ENCODE assay signal across 9 mouse cellular contexts in the genomic region with DNA sequence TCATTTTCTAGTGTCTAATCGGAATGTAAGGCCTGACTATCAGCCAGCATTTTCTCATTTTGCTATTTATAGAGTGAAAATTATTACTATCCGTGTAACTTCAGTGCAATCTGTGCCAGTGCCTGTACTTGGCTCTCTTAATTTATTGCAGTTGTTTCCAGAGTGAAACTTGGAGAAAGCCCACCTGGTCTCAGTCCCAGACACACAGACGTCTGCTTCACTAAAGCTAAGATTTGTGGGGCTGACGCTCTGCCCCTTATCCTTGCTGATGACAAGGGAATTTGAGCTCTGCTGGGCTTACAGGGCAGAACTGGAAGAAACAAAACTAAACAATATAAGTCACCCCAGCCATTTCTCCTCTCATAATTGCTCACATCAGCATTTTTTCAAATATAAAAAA. TPM values are rescaled to one million over a fixed set of nuclear protein-coding genes. Genes with fewer than 3 reads are reported as not detected.
DNase-seq lines count a peak whose midpoint lies in the region; ATAC-seq and TF ChIP-seq lines count a peak whose summit lies in the region.
"Had no signal": no experiment of that assay in that cellular context is flagged by ENCODE, and none has a peak within 500 bp of the region (broad histone marks: within the 10 kb centered on the region; RNA-seq: fewer than 3 reads in every experiment).

No protein-coding gene starts in this region.

- no peak overlapping the region for H3K4me3 ChIP-seq in kidney, embryonic 14.5 days (ENCODE audit: low read length)
- no peak overlapping the region for H3K4me3 ChIP-seq in embryonic fibroblast, embryonic 13.5 days (ENCODE audit: insufficient read depth, low read length)

- H3K36me3 ChIP-seq in kidney, embryonic 14.5 days (ENCODE audit: control insufficient read depth, insufficient read depth, low read length), result no peaks in the 10 kb centered on the region

- intact Hi-C loops in heart, postnatal 14 days (cut with DNase I), result no loop called here

- ATAC-seq in kidney, embryonic 14.5 days (ENCODE audit: low FRiP score, low TSS enrichment), result peak; percentile 85
- no peak for ATAC-seq in inflammation-experienced regulatory T-cells, adult 6 months

- WGBS in kidney, embryonic 14.5 days, result 20% methylated on average over 4 of the region's 4 CpGs

- TF ChIP-seq POLR2A in embryonic fibroblast, embryonic 13.5 days (IDR thresholded peaks at IDR 0.05; ENCODE audit: low read depth, low read length), result no peak

- no peak overlapping the region for H3K9ac ChIP-seq in kidney, embryonic 14.5 days (ENCODE audit: low read depth, low read length)

- H3K4me2 ChIP-seq in kidney, embryonic 14.5 days (replicated peaks; ENCODE audit: low read depth, low read length), result no peak overlapping the region

- no peak overlapping the region for H3K27ac ChIP-seq in kidney, embryonic 14.5 days (ENCODE audit: low read depth, low read length)
- peak overlapping the region; percentile 4; the same call in 1 of the 2 replicates for H3K27ac ChIP-seq in embryonic fibroblast, embryonic 13.5 days (ENCODE audit: insufficient read depth, low read length)

- TF ChIP-seq CTCF in embryonic fibroblast, embryonic 13.5 days (IDR thresholded peaks at IDR 0.05; ENCODE audit: borderline replicate concordance, insufficient read depth, low read length), result no peak

- H3K4me1 ChIP-seq in kidney, embryonic 14.5 days (ENCODE audit: control insufficient read depth, insufficient read depth, low read length), result peaks cover 2% of the 10 kb centered on the region; the same call in 1 of the 2 replicates
- H3K4me1 ChIP-seq in embryonic fibroblast, embryonic 13.5 days (ENCODE audit: control insufficient read depth, insufficient read depth, low read length), result no peaks in the 10 kb centered on the region

- no peaks in the 10 kb centered on the region for H3K9me3 ChIP-seq in kidney, embryonic 14.5 days (ENCODE audit: control insufficient read depth, low read length)

- no peak for DNase-seq in kidney, adult 11 months
- DNase-seq in heart, postnatal 14 days, result peak; percentile 27 to 41
- DNase-seq in lung, postnatal 10 days, result peak; percentile 46
- no peak for DNase-seq in neural tube, embryonic 10.5 days (ENCODE audit: extremely low spot score, low spot score)
- DNase-seq in layer of hippocampus, adult 11-12 months (ENCODE audit: low spot score), result no peak
- DNase-seq: cerebellum, adult 18-20 months had no signal

- H3K27me3 ChIP-seq in kidney, embryonic 14.5 days (ENCODE audit: control insufficient read depth, insufficient read depth, low read length), result no peaks in the 10 kb centered on the region

RNA-seq across cellular contexts. Expression of gene Rnd3, which starts 47.7 kb away (rescaled TPM):
- polyA plus RNA-seq in kidney, embryonic 14.5 days (2014; fragmentation: Nextera tagmentation; extraction: Ambion mirVana), result 23.8 and 41.5 TPM in 2 replicates
- polyA plus RNA-seq in embryonic fibroblast, embryonic 13.5 days (2011; ENCODE audit: insufficient read length, low read depth, missing spikeins), result 233 and 320 TPM in 2 replicates
- 10 to 100 TPM; 21.0 to 23.3 TPM for total RNA-seq in heart, postnatal 14 days (2021)
- polyA plus RNA-seq in inflammation-experienced regulatory T-cells, adult 6 months (2017; shearing (Covaris generic)), result 1 to 10 TPM in 1 of 3 experiments, under 1 TPM in 1, not detected in 1; 0.15 to 1.4 TPM

Comparison
In these comparisons a context has a peak if more than half of its experiments do, and no peak if none do; other contexts are left out.
1. DNase-seq: peak in heart, postnatal 14 days (2 of 2) and lung, postnatal 10 days (single experiment); none in kidney, adult 11 months (single experiment), neural tube, embryonic 10.5 days (single experiment) and layer of hippocampus, adult 11-12 months (single experiment).
2. RNA of gene Rnd3, which starts 47.7 kb away (polyA plus RNA-seq): 233 to 320 TPM in embryonic fibroblast, embryonic 13.5 days and 23.8 to 41.5 TPM in kidney, embryonic 14.5 days; 0.15 to 1.4 TPM in inflammation-experienced regulatory T-cells, adult 6 months; every median in the first group is over 10 times any median in the second.